Mouse (Mus musculus): ENCODE measurements around the gene Gtf2f2. TPM values are rescaled to one million over a fixed set of nuclear protein-coding genes. Genes with fewer than 3 reads are reported as not detected.
A peak's percentile ranks its signal among the peaks of the same experiment; 100 is the strongest.

Gtf2f2 gene
- total and polyA plus RNA-seq, 3 experiments: 44.8 to 118 (median 90.6) TPM

DNA sequence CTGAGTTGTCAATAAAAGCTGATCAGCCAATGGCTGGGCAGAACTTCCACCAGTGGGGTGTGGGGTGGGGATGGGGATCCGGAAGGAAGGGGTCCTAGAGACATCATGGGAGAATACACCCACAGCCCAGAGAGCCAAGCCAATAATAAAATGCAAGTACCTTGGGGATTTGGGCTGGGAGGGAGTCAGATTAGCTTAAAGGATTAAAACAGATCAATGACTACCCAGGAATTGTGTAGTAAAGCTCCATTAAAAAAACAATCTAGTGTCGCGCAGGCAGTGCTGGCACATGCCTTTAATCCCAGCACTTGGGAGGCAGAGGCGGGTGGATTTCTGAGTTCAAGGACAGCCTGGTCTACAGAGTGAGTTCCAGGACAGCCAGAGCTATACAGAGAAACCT, 5.7 kb downstream of the Gtf2f2 start:
- H3K4me3 ChIP-seq (replicated peaks in 1 of 3; ENCODE audit: low read depth in 2 of 3, low read length in 2 of 3, poor library complexity in 1 of 3): no peak overlapping the region
- H3K9me3 ChIP-seq (replicated peaks; ENCODE audit: low read length): no peaks in the 10 kb centered on the region
- TF ChIP-seq ZKSCAN1 (IDR thresholded peaks at IDR 0.05; ENCODE audit: borderline replicate concordance, low read depth, low read length) (no peak), MAX (IDR thresholded peaks at IDR 0.05; ENCODE audit: low read length) (no peak)
- peaks cover 2 to 53% of the 10 kb centered on the region in 2 experiments; a peak in 3 of 4 replicates for H3K4me1 ChIP-seq (ENCODE audit: control insufficient read depth in 1 of 2, insufficient read depth in 2 of 2)
- no peak for DNase-seq (ENCODE audit: extremely low read depth)
- H3K27ac ChIP-seq (ENCODE audit: insufficient read depth, low read depth): no peak overlapping the region
- no peak overlapping the region for H3K9ac ChIP-seq (ENCODE audit: insufficient read depth, low read depth)
- H3K4me2 ChIP-seq (ENCODE audit: insufficient read depth, low read depth, poor library complexity, severe bottlenecking): no peak overlapping the region
- dilution Hi-C loops (cut with MboI; ENCODE audit: extremely low pct_ligation_motif_present, extremely low pct_unique_long_range_greater_than_20kb, low sequenced_read_pairs): no loop called here
- peaks cover 0 to 54% of the 10 kb centered on the region in 2 experiments for H3K36me3 ChIP-seq (replicated peaks in 1 of 2; ENCODE audit: control insufficient read depth in 1 of 2, insufficient read depth in 1 of 2, low read length in 1 of 2)
- peaks cover 34% of the 10 kb centered on the region for H3K79me2 ChIP-seq (replicated peaks; ENCODE audit: control insufficient read depth, extremely low read depth, insufficient read depth, poor library complexity, severe bottlenecking)
- in situ Hi-C loops (cut with MboI; ENCODE audit: low pct_ligation_motif_present, low pct_unique_long_range_greater_than_20kb, low sequenced_read_pairs): no loop called here
- H3K27me3 ChIP-seq (replicated peaks): no peaks in the 10 kb centered on the region

DNA sequence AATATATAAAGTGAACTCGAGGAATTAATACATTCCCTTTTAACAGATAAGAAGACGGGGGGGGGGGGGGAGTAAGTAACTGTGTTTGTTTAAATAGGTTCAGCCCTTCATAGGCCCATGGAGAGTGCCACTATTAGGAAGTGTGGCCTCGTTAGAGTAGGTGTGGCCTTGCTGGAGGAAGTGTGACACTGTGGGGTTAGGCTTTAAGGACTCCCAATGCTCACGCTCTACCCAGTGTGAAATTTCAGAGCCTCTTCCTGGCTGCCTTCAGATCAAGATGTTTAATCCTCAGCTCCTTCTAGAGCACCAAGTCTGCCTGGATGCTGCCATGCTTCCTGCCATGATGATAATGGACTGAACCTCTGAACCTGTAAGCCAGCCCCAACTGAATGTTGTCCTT, 8.9 kb downstream of the Gtf2f2 start:
- Histone ChIP-seq H3K4me1 (ENCODE audit: control insufficient read depth in 1 of 2, insufficient read depth in 2 of 2) (peaks cover 0 to 58% of the 10 kb centered on the region in 2 experiments; a peak in 2 of 4 replicates), H3K27ac (ENCODE audit: insufficient read depth, low read depth) (no peak overlapping the region), H3K27me3 (replicated peaks) (no peaks in the 10 kb centered on the region), H3K9me3 (replicated peaks; ENCODE audit: low read length) (no peaks in the 10 kb centered on the region), H3K4me2 (ENCODE audit: insufficient read depth, low read depth, poor library complexity, severe bottlenecking) (no peak overlapping the region), H3K4me3 (replicated peaks in 1 of 3; ENCODE audit: low read depth in 2 of 3, low read length in 2 of 3, poor library complexity in 1 of 3) (no peak overlapping the region), H3K36me3 (replicated peaks in 1 of 2; ENCODE audit: control insufficient read depth in 1 of 2, insufficient read depth in 1 of 2, low read length in 1 of 2) (peaks cover 0 to 56% of the 10 kb centered on the region in 2 experiments), H3K79me2 (replicated peaks; ENCODE audit: control insufficient read depth, extremely low read depth, insufficient read depth, poor library complexity, severe bottlenecking) (peaks cover 9% of the 10 kb centered on the region), H3K9ac (ENCODE audit: insufficient read depth, low read depth) (no peak overlapping the region)
- TF ChIP-seq SMC3 (IDR thresholded peaks at IDR 0.05; ENCODE audit: low read depth, low read length) (no peak), ZMIZ1 (IDR thresholded peaks at IDR 0.05; ENCODE audit: low read depth, low read length) (no peak), ETS1 (conservative IDR thresholded peaks at IDR 0.05; ENCODE audit: low read depth, low read length) (no peak), E2F4 (IDR thresholded peaks at IDR 0.05; ENCODE audit: insufficient replicate concordance, low read depth, low read length) (no peak), IRF4 (IDR thresholded peaks at IDR 0.05; ENCODE audit: low read depth, low read length) (no peak), UBTF (IDR thresholded peaks at IDR 0.05; ENCODE audit: low read depth, low read length) (no peak), JUND (conservative IDR thresholded peaks at IDR 0.05; ENCODE audit: low read depth, low read length) (no peak), POLR2AphosphoS2 (IDR thresholded peaks at IDR 0.05; ENCODE audit: low read depth, low read length) (no peak), NELFE (IDR thresholded peaks at IDR 0.05; ENCODE audit: low read depth, low read length) (no peak), PAX5 (IDR thresholded peaks at IDR 0.05; ENCODE audit: low read length) (no peak), SIN3A (IDR thresholded peaks at IDR 0.05; ENCODE audit: low read length) (no peak), RCOR1 (conservative IDR thresholded peaks at IDR 0.05; ENCODE audit: low read depth, low read length) (no peak), HCFC1 (IDR thresholded peaks at IDR 0.05; ENCODE audit: low read depth, low read length) (no peak), TCF12 (IDR thresholded peaks at IDR 0.05; ENCODE audit: low read depth, low read length) (no peak), RAD21 (IDR thresholded peaks at IDR 0.05; ENCODE audit: low read depth, low read length) (no peak), MAFK (IDR thresholded peaks at IDR 0.05; ENCODE audit: insufficient replicate concordance, low read length) (no peak), USF2 (conservative IDR thresholded peaks at IDR 0.05; ENCODE audit: low read depth, low read length) (no peak)
- in situ Hi-C loops (cut with MboI; ENCODE audit: low pct_ligation_motif_present, low pct_unique_long_range_greater_than_20kb, low sequenced_read_pairs): no loop called here
- DNase-seq (ENCODE audit: extremely low read depth): peak; percentile 35
- dilution Hi-C loops (cut with MboI; ENCODE audit: extremely low pct_ligation_motif_present, extremely low pct_unique_long_range_greater_than_20kb, low sequenced_read_pairs): no loop called here
